Mouse (Mus musculus) ES-Bruce4 (cell line): Measurements from ENCODE around the gene Fmnl2.

Source experiments
- CTCF ChIP-seq: IDR thresholded peaks from one replicate; pipeline ENCODE4 v1.8.1; 2011; ENCODE audit warnings: low read depth, low read length
- EP300 ChIP-seq: IDR thresholded peaks from 2 replicates; pipeline ENCODE4 v1.6.1; 2011; ENCODE audit warnings: low read depth, low read length; ENCODE audit not compliant: insufficient read depth
- POLR2A ChIP-seq: IDR thresholded peaks from one replicate; pipeline ENCODE4 v1.8.1; 2011; ENCODE audit warnings: low read length; ENCODE audit not compliant: insufficient read depth

DNA sequence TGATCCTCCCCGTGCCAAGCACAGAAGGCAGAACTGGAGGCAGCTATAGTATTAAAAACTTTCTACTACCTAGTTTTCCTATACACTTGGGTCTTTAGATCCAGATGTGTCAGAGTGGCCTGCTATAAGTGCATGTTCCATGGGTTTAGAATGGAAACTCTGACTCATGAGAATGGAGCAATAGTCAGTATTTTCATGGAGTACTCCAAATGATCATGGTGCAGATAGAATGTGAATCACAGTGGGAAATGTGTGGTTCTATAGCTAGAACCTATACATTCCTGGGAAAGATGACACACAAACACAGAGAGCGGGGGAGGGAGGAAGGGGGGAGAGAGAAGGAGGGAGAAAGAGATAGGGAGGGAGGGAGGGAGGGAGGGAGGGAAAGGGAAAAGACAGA lies 13.8 kb upstream of the Fmnl2 start:
- TF ChIP-seq CTCF (no peak), POLR2A (no peak), EP300 (no peak)
